Mouse (Mus musculus): ENCODE results near the gene Kcnmb1.
A peak's percentile ranks its signal among the peaks of the same experiment; 100 is the strongest.

Gene Kcnmb1

GRCm38 (mm10) chr11:34000416-34000815 is 37.6 kb downstream of the Kcnmb1 start:
- peak; percentile 54 for DNase-seq (ENCODE audit: low read depth, low spot score)

- peak; percentile 74 for DNase-seq (ENCODE audit: low read depth, low spot score)
These were observed 39.3 kb downstream of the Kcnmb1 start for GRCm38 (mm10) chr11:34001938-34002592.

- no peak for DNase-seq (ENCODE audit: low read depth, low spot score)
These were observed 39.8 kb downstream of the Kcnmb1 start for GRCm38 (mm10) chr11:34002593-34002965.

- no peak for DNase-seq (ENCODE audit: low read depth, low spot score)
These were observed 44.8 kb downstream of the Kcnmb1 start for GRCm38 (mm10) chr11:34007616-34008015.

GRCm38 (mm10) chr11:34008214-34008613 is 45.4 kb downstream of the Kcnmb1 start:
- peak; percentile 78 for DNase-seq (ENCODE audit: low read depth, low spot score)

- DNase-seq (ENCODE audit: low read depth, low spot score), result peak; percentile 89
These were observed 45.9 kb downstream of the Kcnmb1 start for GRCm38 (mm10) chr11:34008702-34009101.

GRCm38 (mm10) chr11:34009316-34010087 is 46.7 kb downstream of the Kcnmb1 start:
- DNase-seq (ENCODE audit: low read depth, low spot score), result peak; percentile 82

GRCm38 (mm10) chr11:34010133-34010858 is 47.5 kb downstream of the Kcnmb1 start:
- peak; percentile 90 for DNase-seq (ENCODE audit: low read depth, low spot score)

- DNase-seq (ENCODE audit: low read depth, low spot score), result peak; percentile 88
These were observed 48.0 kb downstream of the Kcnmb1 start for GRCm38 (mm10) chr11:34010859-34011172.

GRCm38 (mm10) chr11:34012007-34012652 is 49.3 kb downstream of the Kcnmb1 start:
- DNase-seq (ENCODE audit: low read depth, low spot score), result no peak
